Mouse (Mus musculus): Measurements from ENCODE around the gene Krt76. TPM values are rescaled to one million over a fixed set of nuclear protein-coding genes. Genes with fewer than 3 reads are reported as not detected.

The Krt76 gene
- polyA plus RNA-seq, 1 experiment from 2014 or later = not detected

GRCm38 (mm10) chr15:101873231-101873630, 19.5 kb downstream of the Krt76 start:
- no peaks in the 10 kb centered on the region for H3K9me3 ChIP-seq (ENCODE audit: control insufficient read depth, low read length)
- H3K4me1 ChIP-seq (replicated peaks; ENCODE audit: control insufficient read depth, insufficient read depth, low read length) = no peaks in the 10 kb centered on the region
- no peak overlapping the region for H3K4me2 ChIP-seq (ENCODE audit: low read depth, low read length)
- H3K4me3 ChIP-seq (ENCODE audit: low read length) = no peak overlapping the region
- H3K36me3 ChIP-seq (ENCODE audit: control insufficient read depth, insufficient read depth, low read length) = no peaks in the 10 kb centered on the region
- H3K27me3 ChIP-seq (ENCODE audit: control insufficient read depth, insufficient read depth, low read depth, low read length) = no peaks in the 10 kb centered on the region
- no peak for ATAC-seq (ENCODE audit: low read depth)
- 71% methylated on average over 4 of the region's 4 CpGs for WGBS
- H3K9ac ChIP-seq (ENCODE audit: low read length) = no peak overlapping the region
- H3K27ac ChIP-seq (ENCODE audit: low read length) = no peak overlapping the region

GRCm38 (mm10) chr15:101869431-101869830, 23.3 kb downstream of the Krt76 start, which contains the start of gene Krt77:
Gene Krt77 (minus strand): TSS chr15:101869705.
- ATAC-seq (ENCODE audit: low read depth) = no peak
- Histone ChIP-seq H3K4me2 (ENCODE audit: low read depth, low read length) (no peak within 1 kb of the TSS), H3K9ac (ENCODE audit: low read length) (no peak within 1 kb of the TSS), H3K36me3 (ENCODE audit: control insufficient read depth, insufficient read depth, low read length) (no peaks in the 10 kb centered on the region), H3K27ac (ENCODE audit: low read length) (no peak within 1 kb of the TSS), H3K4me3 (ENCODE audit: low read length) (no peak within 1 kb of the TSS), H3K9me3 (ENCODE audit: control insufficient read depth, low read length) (no peaks in the 10 kb centered on the region), H3K4me1 (replicated peaks; ENCODE audit: control insufficient read depth, insufficient read depth, low read length) (no peaks in the 10 kb centered on the region), H3K27me3 (ENCODE audit: control insufficient read depth, insufficient read depth, low read depth, low read length) (no peaks in the 10 kb centered on the region)
- WGBS = 26% methylated on average over 6 of the region's 6 CpGs

- 0 out of 2 replicates have a peak, but pooled peaks cover 2% of the 10 kb centered on the region for H3K27me3 ChIP-seq (ENCODE audit: control insufficient read depth, insufficient read depth, low read depth, low read length)
- no peak overlapping the region for H3K4me3 ChIP-seq (ENCODE audit: low read length)
- no peak overlapping the region for H3K9ac ChIP-seq (ENCODE audit: low read length)
- H3K4me1 ChIP-seq (replicated peaks; ENCODE audit: control insufficient read depth, insufficient read depth, low read length) = no peaks in the 10 kb centered on the region
- no peak for ATAC-seq (ENCODE audit: low read depth)
- no peaks in the 10 kb centered on the region for H3K36me3 ChIP-seq (ENCODE audit: control insufficient read depth, insufficient read depth, low read length)
- H3K4me2 ChIP-seq (ENCODE audit: low read depth, low read length) = no peak overlapping the region
- no peaks in the 10 kb centered on the region for H3K9me3 ChIP-seq (ENCODE audit: control insufficient read depth, low read length)
- H3K27ac ChIP-seq (ENCODE audit: low read length) = no peak overlapping the region
- 71% methylated on average over 7 of the region's 7 CpGs for WGBS
Measured at GRCm38 (mm10) chr15:101866754-101867153, 26.0 kb downstream of the Krt76 start.

- Histone ChIP-seq H3K27me3 (ENCODE audit: control insufficient read depth, insufficient read depth, low read depth, low read length) (peaks cover 30% of the 10 kb centered on the region), H3K4me2 (ENCODE audit: low read depth, low read length) (peak overlapping the region; percentile 69; the same call in 1 of the 2 replicates), H3K4me1 (replicated peaks; ENCODE audit: control insufficient read depth, insufficient read depth, low read length) (no peaks in the 10 kb centered on the region), H3K36me3 (ENCODE audit: control insufficient read depth, insufficient read depth, low read length) (no peaks in the 10 kb centered on the region), H3K9me3 (ENCODE audit: control insufficient read depth, low read length) (no peaks in the 10 kb centered on the region), H3K27ac (ENCODE audit: low read length) (no peak overlapping the region), H3K9ac (ENCODE audit: low read length) (no peak overlapping the region), H3K4me3 (ENCODE audit: low read length) (no peak overlapping the region)
- 51% methylated on average over 13 of the region's 13 CpGs for WGBS
- ATAC-seq (ENCODE audit: low read depth) = no peak
Measured at GRCm38 (mm10) chr15:101860421-101861130, 32.1 kb downstream of the Krt76 start.

- Histone ChIP-seq H3K4me2 (ENCODE audit: low read depth, low read length) (peak overlapping the region; percentile 69), H3K27me3 (ENCODE audit: control insufficient read depth, insufficient read depth, low read depth, low read length) (peaks cover 30% of the 10 kb centered on the region), H3K9me3 (ENCODE audit: control insufficient read depth, low read length) (no peaks in the 10 kb centered on the region), H3K4me3 (ENCODE audit: low read length) (peak overlapping the region; percentile 47), H3K9ac (ENCODE audit: low read length) (peak overlapping the region; percentile 50; the same call in 1 of the 2 replicates), H3K36me3 (ENCODE audit: control insufficient read depth, insufficient read depth, low read length) (no peaks in the 10 kb centered on the region), H3K27ac (ENCODE audit: low read length) (no peak overlapping the region), H3K4me1 (replicated peaks; ENCODE audit: control insufficient read depth, insufficient read depth, low read length) (no peaks in the 10 kb centered on the region)
- peak; percentile 28; the same call in 1 of the 2 replicates for ATAC-seq (ENCODE audit: low read depth)
- WGBS = 0% methylated on average over 32 of the region's 33 CpGs
Measured at GRCm38 (mm10) chr15:101859735-101860170, 33.0 kb downstream of the Krt76 start.

- ATAC-seq (ENCODE audit: low read depth) = no peak
- Histone ChIP-seq H3K9ac (ENCODE audit: low read length) (no peak overlapping the region), H3K9me3 (ENCODE audit: control insufficient read depth, low read length) (no peaks in the 10 kb centered on the region), H3K27ac (ENCODE audit: low read length) (no peak overlapping the region), H3K36me3 (ENCODE audit: control insufficient read depth, insufficient read depth, low read length) (no peaks in the 10 kb centered on the region), H3K4me2 (ENCODE audit: low read depth, low read length) (peak overlapping the region; percentile 23; the same call in 1 of the 2 replicates), H3K4me3 (ENCODE audit: low read length) (no peak overlapping the region), H3K27me3 (ENCODE audit: control insufficient read depth, insufficient read depth, low read depth, low read length) (peaks cover 30% of the 10 kb centered on the region), H3K4me1 (replicated peaks; ENCODE audit: control insufficient read depth, insufficient read depth, low read length) (no peaks in the 10 kb centered on the region)
- WGBS = 4% methylated on average over 11 of the region's 11 CpGs
Measured at GRCm38 (mm10) chr15:101858673-101859425, 33.9 kb downstream of the Krt76 start.

GRCm38 (mm10) chr15:101856696-101857095, 36.0 kb downstream of the Krt76 start:
- H3K9me3 ChIP-seq (ENCODE audit: control insufficient read depth, low read length) = no peaks in the 10 kb centered on the region
- 50% methylated on average over 5 of the region's 5 CpGs for WGBS

GRCm38 (mm10) chr15:101855732-101856131, 37.0 kb downstream of the Krt76 start:
- Histone ChIP-seq H3K4me3 (ENCODE audit: low read length) (no peak overlapping the region), H3K36me3 (ENCODE audit: control insufficient read depth, insufficient read depth, low read length) (no peaks in the 10 kb centered on the region), H3K27me3 (ENCODE audit: control insufficient read depth, insufficient read depth, low read depth, low read length) (peaks cover 18% of the 10 kb centered on the region), H3K27ac (ENCODE audit: low read length) (no peak overlapping the region), H3K9ac (ENCODE audit: low read length) (no peak overlapping the region), H3K9me3 (ENCODE audit: control insufficient read depth, low read length) (no peaks in the 10 kb centered on the region), H3K4me2 (ENCODE audit: low read depth, low read length) (no peak overlapping the region), H3K4me1 (replicated peaks; ENCODE audit: control insufficient read depth, insufficient read depth, low read length) (no peaks in the 10 kb centered on the region)
- ATAC-seq (ENCODE audit: low read depth) = no peak
- 55% methylated on average over 3 of the region's 3 CpGs for WGBS

More at GRCm38 (mm10) chr15:101856696-101857095, 36.0 kb downstream of the Krt76 start:
- H3K4me1 ChIP-seq (replicated peaks; ENCODE audit: control insufficient read depth, insufficient read depth, low read length) = no peaks in the 10 kb centered on the region
- ATAC-seq (ENCODE audit: low read depth) = no peak
- no peaks in the 10 kb centered on the region for H3K36me3 ChIP-seq (ENCODE audit: control insufficient read depth, insufficient read depth, low read length)
- no peak overlapping the region for H3K9ac ChIP-seq (ENCODE audit: low read length)
- H3K4me2 ChIP-seq (ENCODE audit: low read depth, low read length) = no peak overlapping the region
- no peak overlapping the region for H3K4me3 ChIP-seq (ENCODE audit: low read length)
- no peak overlapping the region for H3K27ac ChIP-seq (ENCODE audit: low read length)
- H3K27me3 ChIP-seq (ENCODE audit: control insufficient read depth, insufficient read depth, low read depth, low read length) = peaks cover 28% of the 10 kb centered on the region

- no peak for ATAC-seq (ENCODE audit: low read depth)
- 12% methylated on average over 5 of the region's 5 CpGs for WGBS
- Histone ChIP-seq H3K27me3 (ENCODE audit: control insufficient read depth, insufficient read depth, low read depth, low read length) (peaks cover 7% of the 10 kb centered on the region), H3K9me3 (ENCODE audit: control insufficient read depth, low read length) (no peaks in the 10 kb centered on the region), H3K4me2 (ENCODE audit: low read depth, low read length) (no peak overlapping the region), H3K36me3 (ENCODE audit: control insufficient read depth, insufficient read depth, low read length) (no peaks in the 10 kb centered on the region), H3K27ac (ENCODE audit: low read length) (no peak overlapping the region), H3K4me1 (replicated peaks; ENCODE audit: control insufficient read depth, insufficient read depth, low read length) (no peaks in the 10 kb centered on the region), H3K9ac (ENCODE audit: low read length) (no peak overlapping the region), H3K4me3 (ENCODE audit: low read length) (no peak overlapping the region)
Measured at GRCm38 (mm10) chr15:101854294-101854693, 38.4 kb downstream of the Krt76 start.

Measured in lung, embryonic 16.5 days (tissue).